Mouse (Mus musculus): ENCODE measurements around the gene Prss38. TPM values are rescaled to one million over a fixed set of nuclear protein-coding genes. Genes with fewer than 3 reads are reported as not detected.
"Not testable (repeated sequence)": the region's sequence is repeated elsewhere in the genome, so short reads cannot be mapped to it uniquely, and the experiment has no call there.

The Prss38 gene
- polyA plus RNA-seq, 1 experiment from 2014 or later, result not detected

DNA sequence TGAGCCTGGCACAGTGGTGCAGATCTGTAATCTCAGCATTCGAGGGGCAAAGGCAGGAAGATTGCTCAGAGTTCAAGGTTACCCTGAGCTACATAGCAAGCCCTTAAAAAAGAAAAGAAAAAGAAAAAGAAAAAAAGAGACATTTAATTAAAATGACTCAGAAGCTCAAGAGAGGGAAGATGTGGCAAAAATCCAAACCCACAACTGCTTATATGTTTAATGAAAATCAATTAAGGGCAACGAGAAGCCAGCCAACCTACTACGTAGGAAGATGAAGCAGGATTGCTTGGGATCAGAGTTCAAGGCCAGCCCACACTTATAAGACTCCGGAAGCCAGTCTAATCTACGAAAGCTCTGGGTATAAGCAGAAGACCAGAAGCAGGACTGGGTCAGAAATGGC, 19.0 kb upstream of the Prss38 start:
- Histone ChIP-seq H3K4me3 (no peak overlapping the region), H3K9me3 (no peaks in the 10 kb centered on the region), H3K27me3 (ENCODE audit: insufficient read depth, poor library complexity, severe bottlenecking) (no peaks in the 10 kb centered on the region), H3K36me3 (no peaks in the 10 kb centered on the region), H3K4me1 (peaks cover 45% of the 10 kb centered on the region), H3K27ac (no peak overlapping the region)
- DNase-seq (ENCODE audit: low spot score), result no peak
- WGBS, result 80% methylated on average over 5 of the region's 5 CpGs

DNA sequence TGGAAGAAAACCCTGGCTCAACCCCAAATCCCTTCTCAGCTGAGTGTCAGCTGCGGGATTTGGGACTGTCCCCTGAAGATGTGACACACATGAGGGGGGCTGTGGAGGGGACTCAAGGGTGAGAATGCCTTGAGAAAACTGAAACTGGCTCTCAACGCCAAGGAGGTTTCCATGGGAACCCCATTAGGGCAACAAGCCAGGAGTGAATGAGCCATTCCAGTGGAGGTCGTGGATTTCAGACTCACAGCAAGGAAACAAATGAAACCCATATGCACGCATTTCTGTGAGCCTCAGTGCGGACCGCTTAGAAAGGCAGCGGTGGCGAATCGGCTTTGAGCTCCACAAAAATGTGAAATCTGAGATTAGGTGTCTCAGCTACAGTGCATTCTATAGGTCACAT, 18.1 kb upstream of the Prss38 start:
- 66% methylated on average over 9 of the region's 9 CpGs for WGBS
- DNase-seq (ENCODE audit: low spot score), result no peak
- Histone ChIP-seq H3K9me3 (no peaks in the 10 kb centered on the region), H3K36me3 (no peaks in the 10 kb centered on the region), H3K4me3 (no peak overlapping the region), H3K27ac (no peak overlapping the region), H3K4me1 (peaks cover 48% of the 10 kb centered on the region), H3K27me3 (ENCODE audit: insufficient read depth, poor library complexity, severe bottlenecking) (no peaks in the 10 kb centered on the region)

DNA sequence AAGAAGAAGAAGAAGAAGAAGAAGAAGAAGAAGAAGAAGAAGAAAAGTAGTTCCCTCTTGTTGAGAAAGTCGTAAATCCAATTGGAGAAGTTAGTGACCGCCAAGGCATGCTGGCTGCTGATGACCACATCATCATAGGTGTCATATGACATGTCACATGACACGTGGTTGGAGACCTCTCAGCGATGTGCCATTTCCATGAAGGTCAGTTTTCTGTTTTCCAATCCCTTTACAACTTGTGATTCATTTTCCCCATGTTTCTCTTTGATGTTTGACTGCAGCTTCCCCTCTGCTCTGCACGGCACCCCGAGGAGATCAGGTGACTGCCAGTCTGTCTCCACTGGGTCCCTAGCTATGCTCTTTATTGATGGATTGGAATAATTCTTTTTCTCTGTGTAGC, 16.8 kb upstream of the Prss38 start:
- 65% methylated on average over 6 of the region's 6 CpGs for WGBS
- Histone ChIP-seq H3K27me3 (ENCODE audit: insufficient read depth, poor library complexity, severe bottlenecking) (no peaks in the 10 kb centered on the region), H3K36me3 (no peaks in the 10 kb centered on the region), H3K4me3 (no peak overlapping the region), H3K27ac (no peak overlapping the region), H3K9me3 (no peaks in the 10 kb centered on the region), H3K4me1 (peaks cover 39% of the 10 kb centered on the region)
- DNase-seq (ENCODE audit: low spot score), result no peak

DNA sequence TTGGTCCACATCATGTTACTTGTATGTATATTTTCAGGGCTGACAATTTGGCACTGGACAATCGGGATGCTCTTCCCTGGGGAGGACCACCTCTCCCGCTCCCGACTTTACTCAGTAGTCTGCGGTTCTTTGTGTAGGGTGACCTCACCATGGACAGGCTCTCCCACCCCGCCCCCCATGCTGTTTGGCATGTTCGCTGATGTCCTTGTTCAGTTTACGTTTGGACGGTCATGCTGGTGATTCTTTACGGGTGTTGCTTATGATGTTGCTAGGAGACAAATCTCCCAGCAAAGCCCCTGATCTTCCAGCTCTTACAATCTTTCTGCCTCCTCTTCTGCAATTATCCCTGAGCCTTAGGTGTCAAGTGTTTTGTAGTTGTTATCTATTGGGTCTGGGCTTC, 15.0 kb upstream of the Prss38 start:
- no peaks in the 10 kb centered on the region for H3K36me3 ChIP-seq
- no peak overlapping the region for H3K27ac ChIP-seq
- DNase-seq (ENCODE audit: low spot score), result no peak
- peaks cover 44% of the 10 kb centered on the region for H3K4me1 ChIP-seq
- no peaks in the 10 kb centered on the region for H3K27me3 ChIP-seq (ENCODE audit: insufficient read depth, poor library complexity, severe bottlenecking)
- 61% methylated on average over 9 of the region's 9 CpGs for WGBS
- no peak overlapping the region for H3K4me3 ChIP-seq
- no peaks in the 10 kb centered on the region for H3K9me3 ChIP-seq

DNA sequence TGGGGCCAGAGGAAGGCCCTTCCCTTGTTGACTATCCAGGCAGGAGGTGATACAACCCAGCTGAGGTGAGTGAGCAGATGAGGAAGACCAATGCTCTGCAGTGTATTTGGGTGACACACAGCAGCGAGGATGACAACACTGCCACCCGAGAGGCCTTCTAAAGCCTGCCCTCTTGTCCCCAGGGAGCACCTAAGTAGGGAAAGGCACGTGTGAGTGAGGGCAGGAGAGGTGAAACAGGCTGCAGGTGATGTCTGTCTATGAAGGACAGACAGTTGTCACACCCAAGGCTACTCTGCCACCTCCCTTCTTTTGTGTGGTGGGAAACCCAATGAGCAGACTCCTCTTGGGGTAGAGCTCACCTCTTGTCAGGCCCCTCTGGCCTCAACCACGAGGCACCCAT, 14.2 kb upstream of the Prss38 start:
- no peaks in the 10 kb centered on the region for H3K36me3 ChIP-seq
- no peaks in the 10 kb centered on the region for H3K9me3 ChIP-seq
- DNase-seq (ENCODE audit: low spot score), result no peak
- H3K4me3 ChIP-seq, result no peak overlapping the region
- peaks cover 52% of the 10 kb centered on the region for H3K4me1 ChIP-seq
- H3K27ac ChIP-seq, result peak overlapping the region; percentile 52; the same call in 1 of the 2 replicates
- 69% methylated on average over 4 of the region's 4 CpGs for WGBS
- no peaks in the 10 kb centered on the region for H3K27me3 ChIP-seq (ENCODE audit: insufficient read depth, poor library complexity, severe bottlenecking)

DNA sequence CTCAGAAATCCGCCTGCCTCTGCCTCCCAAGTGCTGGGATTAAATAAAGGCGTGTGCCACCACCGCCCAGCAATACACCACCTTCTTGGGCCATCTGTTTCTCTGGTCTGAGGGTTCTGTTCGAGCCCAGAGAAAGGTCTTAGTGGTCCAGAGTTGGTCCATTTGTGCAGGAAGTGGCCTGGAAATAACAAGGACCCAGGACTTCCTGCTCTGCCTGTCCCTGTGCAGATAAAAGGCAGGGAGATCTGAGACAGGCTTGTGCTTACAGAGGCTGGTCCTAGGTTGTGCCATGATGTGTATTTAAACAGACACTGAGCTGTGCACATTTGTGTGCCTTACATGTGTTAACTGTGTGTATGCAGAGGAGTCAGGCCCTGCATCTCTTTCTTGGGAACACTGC, 13.3 kb upstream of the Prss38 start:
- Histone ChIP-seq H3K4me3 (no peak overlapping the region), H3K36me3 (no peaks in the 10 kb centered on the region), H3K27ac (peak overlapping the region; percentile 52; the same call in 1 of the 2 replicates), H3K9me3 (no peaks in the 10 kb centered on the region), H3K4me1 (peaks cover 60% of the 10 kb centered on the region), H3K27me3 (ENCODE audit: insufficient read depth, poor library complexity, severe bottlenecking) (no peaks in the 10 kb centered on the region)
- WGBS, result 73% methylated on average over 4 of the region's 4 CpGs
- DNase-seq (ENCODE audit: low spot score), result no peak

DNA sequence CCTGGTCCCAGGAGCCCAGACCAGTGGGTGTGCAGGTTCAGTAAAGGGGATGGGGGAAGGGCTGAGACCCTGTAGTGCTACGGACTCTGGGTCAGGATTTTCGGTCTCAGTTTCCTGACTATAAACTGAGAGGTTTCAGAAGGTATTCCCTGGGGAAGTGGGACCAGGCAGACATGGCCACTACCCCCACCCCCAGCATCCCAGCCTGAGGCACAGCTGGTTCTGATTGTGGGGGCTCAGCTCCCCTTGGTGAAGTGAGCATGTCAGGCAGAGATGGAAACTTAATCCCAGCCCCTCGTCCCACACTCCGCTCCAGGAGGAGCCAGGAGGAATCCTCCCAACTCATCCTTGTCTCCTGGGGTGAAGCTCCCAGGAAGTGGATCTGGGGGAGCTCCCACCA, 12.0 kb upstream of the Prss38 start:
- peak overlapping the region; percentile 48; the same call in 1 of the 2 replicates for H3K27ac ChIP-seq

DNA sequence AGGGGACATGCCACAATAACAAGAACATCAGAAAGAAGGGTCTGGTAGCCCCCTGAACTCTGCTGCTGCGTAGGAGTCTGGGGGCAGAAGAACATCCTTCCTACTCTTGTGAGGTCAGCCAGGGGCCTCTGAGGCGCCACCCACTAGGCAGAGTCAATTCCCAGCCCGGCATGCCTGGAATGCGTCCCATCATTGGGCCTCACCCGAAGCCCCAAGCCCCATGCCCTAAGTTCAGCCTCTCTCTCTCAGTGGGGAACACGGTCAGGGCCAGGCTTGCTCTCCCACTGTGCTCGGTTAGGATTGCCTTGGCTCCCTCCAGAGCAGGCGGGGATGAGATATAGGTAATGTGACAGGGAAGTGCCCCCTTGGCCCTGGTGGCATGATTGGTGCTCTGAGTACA, 9.7 kb upstream of the Prss38 start:
- WGBS, result 5% methylated on average over 8 of the region's 8 CpGs
- peak; percentile 86 for DNase-seq (ENCODE audit: low spot score)

More for the DNA sequence above, 12.0 kb upstream of the Prss38 start:
- H3K36me3 ChIP-seq, result no peaks in the 10 kb centered on the region
- peaks cover 64% of the 10 kb centered on the region for H3K4me1 ChIP-seq
- 47% methylated on average over 4 of the region's 4 CpGs for WGBS
- H3K4me3 ChIP-seq, result no peak overlapping the region
- no peaks in the 10 kb centered on the region for H3K27me3 ChIP-seq (ENCODE audit: insufficient read depth, poor library complexity, severe bottlenecking)
- H3K9me3 ChIP-seq, result no peaks in the 10 kb centered on the region
- DNase-seq (ENCODE audit: low spot score), result no peak

DNA sequence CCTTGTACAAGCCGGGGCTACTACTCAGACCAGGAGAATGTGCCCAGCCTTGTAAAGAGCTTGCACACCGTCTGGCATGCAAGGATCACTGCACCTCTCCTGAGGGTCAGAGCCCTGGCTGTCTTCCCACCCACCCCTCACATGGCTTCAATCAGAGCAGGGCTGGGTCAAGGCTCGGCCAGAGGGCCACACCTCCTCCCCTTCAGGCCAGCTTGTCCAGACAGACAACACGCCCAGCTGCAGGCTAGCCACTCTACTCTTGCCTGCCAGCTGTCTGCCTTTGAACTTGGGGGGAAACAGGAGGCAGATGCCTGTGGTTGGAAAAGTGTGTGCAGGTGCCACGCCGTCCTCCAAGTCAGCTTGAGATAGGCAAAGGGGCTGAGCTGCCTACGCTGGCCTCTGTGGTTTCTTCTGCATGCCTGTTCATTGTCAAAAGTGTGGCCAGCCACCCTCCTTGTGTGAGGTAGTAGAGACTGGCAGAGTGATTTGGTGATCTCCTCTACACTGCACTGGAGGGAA, 9.0 kb upstream of the Prss38 start:
- Histone ChIP-seq H3K9me3 (no peaks in the 10 kb centered on the region), H3K4me3 (0 out of 2 replicates have a peak overlapping the region, but pooled peaks have one; percentile 9), H3K27me3 (ENCODE audit: insufficient read depth, poor library complexity, severe bottlenecking) (no peaks in the 10 kb centered on the region), H3K4me1 (peaks cover 50% of the 10 kb centered on the region), H3K36me3 (no peaks in the 10 kb centered on the region; the same call in 1 of the 2 replicates), H3K27ac (peak overlapping the region; percentile 82)
- WGBS, result 11% methylated on average over 7 of the region's 7 CpGs
- no peak for DNase-seq (ENCODE audit: low spot score)

More for the DNA sequence above, 9.7 kb upstream of the Prss38 start:
- no peaks in the 10 kb centered on the region for H3K36me3 ChIP-seq
- H3K4me3 ChIP-seq, result peak overlapping the region; percentile 9; the same call in 1 of the 2 replicates
- peak overlapping the region; percentile 82 for H3K27ac ChIP-seq
- no peaks in the 10 kb centered on the region for H3K9me3 ChIP-seq
- H3K27me3 ChIP-seq (ENCODE audit: insufficient read depth, poor library complexity, severe bottlenecking), result no peaks in the 10 kb centered on the region
- H3K4me1 ChIP-seq, result peaks cover 54% of the 10 kb centered on the region

DNA sequence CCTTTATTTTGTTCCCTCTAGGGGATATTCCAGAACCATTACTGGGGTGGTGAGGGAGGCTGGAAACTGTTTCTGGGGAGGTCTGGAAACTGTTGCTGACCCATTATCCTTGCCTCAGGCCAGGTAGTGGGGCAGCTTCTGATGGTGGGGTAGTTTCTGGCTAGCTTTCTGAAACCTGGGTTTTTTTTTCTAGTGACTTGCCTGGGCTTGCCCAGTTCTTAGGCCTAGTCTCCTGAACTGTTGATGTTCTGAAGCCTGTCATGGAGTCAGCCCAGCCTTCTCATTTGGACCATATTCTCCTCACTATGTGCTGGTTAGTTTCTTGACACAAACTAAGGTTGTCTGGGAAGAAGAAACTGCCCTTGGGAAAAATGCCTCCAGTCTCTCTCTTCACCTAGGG, 4.1 kb upstream of the Prss38 start:
- Histone ChIP-seq H3K27me3 (ENCODE audit: insufficient read depth, poor library complexity, severe bottlenecking) (no peaks in the 10 kb centered on the region), H3K27ac (no peak overlapping the region), H3K4me3 (no peak overlapping the region), H3K36me3 (no peaks in the 10 kb centered on the region; the same call in 1 of the 2 replicates), H3K4me1 (peaks cover 22% of the 10 kb centered on the region), H3K9me3 (no peaks in the 10 kb centered on the region)
- no peak for DNase-seq (ENCODE audit: low spot score)

- no peak overlapping the region for H3K27ac ChIP-seq
These were observed 2.5 kb upstream of the Prss38 start for GRCm38 (mm10) chr11:59377999-59378398.

GRCm38 (mm10) chr11:59369848-59370247, 5.6 kb downstream of the Prss38 start:
- peaks cover 11% of the 10 kb centered on the region for H3K27me3 ChIP-seq (ENCODE audit: insufficient read depth, poor library complexity, severe bottlenecking)
- 72% methylated on average over 11 of the region's 11 CpGs for WGBS
- no peaks in the 10 kb centered on the region for H3K9me3 ChIP-seq
- no peak overlapping the region for H3K27ac ChIP-seq
- peaks cover 5% of the 10 kb centered on the region; the same call in 1 of the 2 replicates for H3K4me1 ChIP-seq
- H3K4me3 ChIP-seq, result no peak overlapping the region
- no peak for DNase-seq (ENCODE audit: low spot score)
- H3K36me3 ChIP-seq, result no peaks in the 10 kb centered on the region

More at GRCm38 (mm10) chr11:59377999-59378398, 2.5 kb upstream of the Prss38 start:
- no peaks in the 10 kb centered on the region; the same call in 1 of the 2 replicates for H3K36me3 ChIP-seq
- 88% methylated on average over 3 of the region's 3 CpGs for WGBS
- peaks cover 9% of the 10 kb centered on the region for H3K4me1 ChIP-seq
- H3K27me3 ChIP-seq (ENCODE audit: insufficient read depth, poor library complexity, severe bottlenecking), result no peaks in the 10 kb centered on the region
- no peak overlapping the region for H3K4me3 ChIP-seq
- no peaks in the 10 kb centered on the region for H3K9me3 ChIP-seq
- no peak for DNase-seq (ENCODE audit: low spot score)

- WGBS, result 75% methylated on average over 4 of the region's 4 CpGs
- not testable (repeated sequence) for H3K4me1 ChIP-seq
These were observed 7.5 kb downstream of the Prss38 start for GRCm38 (mm10) chr11:59367955-59368354.

GRCm38 (mm10) chr11:59366633-59367032, 8.8 kb downstream of the Prss38 start:
- WGBS, result 37% methylated on average over 3 of the region's 3 CpGs

More at GRCm38 (mm10) chr11:59367955-59368354, 7.5 kb downstream of the Prss38 start:
- not testable (repeated sequence) for H3K27ac ChIP-seq; H3K9me3 ChIP-seq; DNase-seq (ENCODE audit: low spot score); H3K36me3 ChIP-seq; H3K4me3 ChIP-seq
- H3K27me3 ChIP-seq (ENCODE audit: insufficient read depth, poor library complexity, severe bottlenecking), result peaks cover 11% of the 10 kb centered on the region

More at GRCm38 (mm10) chr11:59366633-59367032, 8.8 kb downstream of the Prss38 start:
- DNase-seq (ENCODE audit: low spot score), result no peak
- Histone ChIP-seq H3K36me3 (no peaks in the 10 kb centered on the region), H3K4me1 (peaks cover 6% of the 10 kb centered on the region; the same call in 1 of the 2 replicates), H3K27ac (no peak overlapping the region), H3K4me3 (no peak overlapping the region), H3K27me3 (ENCODE audit: insufficient read depth, poor library complexity, severe bottlenecking) (peaks cover 5% of the 10 kb centered on the region), H3K9me3 (no peaks in the 10 kb centered on the region)

All from heart, embryonic 10.5 days (tissue).